Mouse (Mus musculus) megakaryocyte, embryonic 14.5 days (primary cell): ENCODE measurements around the gene Picalm. TPM values are rescaled to one million over a fixed set of nuclear protein-coding genes. Genes with fewer than 3 reads are reported as not detected.
"Not testable (repeated sequence)": the region's sequence is repeated elsewhere in the genome, so short reads cannot be mapped to it uniquely, and the experiment has no call there.

ENCODE experiments used
- H3K27me3 ChIP-seq: replicated peaks from 2 replicates; pipeline ENCODE3; 2012; ENCODE audit warnings: inconsistent platforms
- H3K36me3 ChIP-seq: replicated peaks from 2 replicates; pipeline ENCODE3; 2012; ENCODE audit warnings: low read length, inconsistent platforms, mixed read lengths
- H3K4me1 ChIP-seq: 2 replicates; pipeline ENCODE4 v1.6.1; 2012; ENCODE audit warnings: inconsistent platforms
- H3K4me3 ChIP-seq: replicated peaks from 2 replicates; pipeline ENCODE3; 2012; ENCODE audit warnings: moderate library complexity, mild to moderate bottlenecking, inconsistent platforms
- H3K9me3 ChIP-seq: 2 replicates; pipeline ENCODE4 v1.6.1; 2012; ENCODE audit warnings: inconsistent platforms
- FLI1 ChIP-seq: IDR thresholded peaks from 2 replicates; pipeline ENCODE4 v1.6.1; 2012; ENCODE audit warnings: low read length, inconsistent platforms, mixed read lengths
- GATA1 ChIP-seq: IDR thresholded peaks from 3 replicates; pipeline ENCODE4 v1.6.1; 2012; ENCODE audit warnings: mixed read lengths, low read length, inconsistent platforms, borderline replicate concordance
- polyA plus RNA-seq: library from polyadenylated mRNA; stranded (reverse); fragments of >175 nt; gene quantifications from 2 replicates; pipeline ENCODE4 v1.2.3, GENCODE M21; 2012; ENCODE audit warnings: low replicate concordance; ENCODE audit not compliant: insufficient read depth

Picalm gene
- polyA plus RNA-seq, 1 experiment, result 47.5 TPM

DNA sequence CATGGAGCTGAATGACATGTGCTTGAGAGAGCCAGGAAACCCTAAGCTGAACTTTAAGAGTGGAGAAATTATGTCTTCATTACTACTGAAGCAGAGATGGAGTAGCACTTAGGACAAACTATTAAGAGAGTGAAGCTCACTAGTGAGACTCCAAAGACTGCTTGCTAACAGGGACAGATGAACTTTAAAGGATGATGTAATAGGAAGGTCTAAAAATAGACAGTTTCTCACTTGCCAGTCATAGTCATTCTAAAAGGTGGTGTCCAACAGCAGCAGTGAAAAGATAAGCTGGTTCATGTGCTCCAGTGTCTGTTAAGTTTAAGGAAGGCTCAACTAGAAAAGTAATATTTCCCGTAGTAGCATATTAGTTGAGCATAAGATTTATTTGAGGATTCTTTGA, 16.3 kb downstream of the Picalm start:
- H3K4me3 ChIP-seq, result peak overlapping the region; percentile 86
- H3K4me1 ChIP-seq, result peaks cover 74% of the 10 kb centered on the region
- peaks cover 12% of the 10 kb centered on the region for H3K36me3 ChIP-seq
- no peak for TF ChIP-seq GATA1
- no peak for TF ChIP-seq FLI1
- no peaks in the 10 kb centered on the region for H3K27me3 ChIP-seq
- H3K9me3 ChIP-seq, result no peaks in the 10 kb centered on the region

DNA sequence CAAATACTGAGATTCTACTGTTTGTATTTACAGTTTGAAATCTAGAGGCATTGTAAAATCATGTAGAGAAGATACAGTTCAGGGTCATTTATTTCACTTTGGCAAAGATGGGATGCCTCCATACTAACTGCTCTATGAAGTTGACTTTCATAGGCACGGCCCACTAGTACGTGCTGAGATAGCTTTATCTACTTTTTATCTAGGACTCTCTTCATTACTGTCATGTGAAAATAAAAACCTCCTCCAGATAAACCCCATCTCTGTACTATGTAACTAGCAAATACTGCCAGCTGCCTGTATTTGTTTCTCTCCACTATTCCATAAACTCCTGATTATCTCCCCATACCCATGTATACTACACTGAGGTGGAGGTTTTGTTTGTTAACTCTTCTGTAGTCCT, 18.0 kb downstream of the Picalm start:
- H3K4me1 ChIP-seq, result peaks cover 69% of the 10 kb centered on the region
- no peak for TF ChIP-seq GATA1
- no peak for TF ChIP-seq FLI1
- no peak overlapping the region for H3K4me3 ChIP-seq
- peaks cover 20% of the 10 kb centered on the region for H3K36me3 ChIP-seq
- no peaks in the 10 kb centered on the region for H3K27me3 ChIP-seq
- H3K9me3 ChIP-seq, result no peaks in the 10 kb centered on the region

- Histone ChIP-seq H3K4me1 (peaks cover 65% of the 10 kb centered on the region), H3K9me3 (no peaks in the 10 kb centered on the region), H3K36me3 (peaks cover 24% of the 10 kb centered on the region), H3K4me3 (no peak overlapping the region), H3K27me3 (no peaks in the 10 kb centered on the region)
- TF ChIP-seq GATA1 (no peak), FLI1 (no peak)
Observed at GRCm38 (mm10) chr7:90148516-90148915, 18.5 kb downstream of the Picalm start.

- Histone ChIP-seq H3K4me3 (no peak overlapping the region), H3K4me1 (peaks cover 48% of the 10 kb centered on the region), H3K27me3 (no peaks in the 10 kb centered on the region), H3K36me3 (peaks cover 27% of the 10 kb centered on the region), H3K9me3 (no peaks in the 10 kb centered on the region)
- TF ChIP-seq GATA1 (no peak), FLI1 (no peak)
Observed at GRCm38 (mm10) chr7:90150311-90150710, 20.3 kb downstream of the Picalm start.

DNA sequence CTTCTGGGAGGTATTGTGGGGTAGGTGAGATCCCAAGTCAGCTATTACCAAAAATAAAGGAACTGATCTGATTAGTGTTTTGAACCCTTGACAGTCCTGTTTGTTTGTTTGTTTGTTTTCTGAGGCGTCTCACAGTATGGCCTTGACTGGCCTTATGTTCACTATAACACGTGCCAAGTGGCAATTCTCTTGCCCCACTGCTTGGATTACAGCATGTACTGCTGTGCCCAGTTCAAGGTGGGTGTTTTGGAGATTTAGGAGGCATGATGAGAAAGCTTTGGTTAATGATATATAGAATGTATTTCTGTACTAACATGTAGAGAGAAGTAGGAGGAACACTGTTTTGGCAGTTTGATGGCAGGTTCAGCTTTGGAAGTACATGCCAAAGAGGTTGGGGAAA, 28.0 kb downstream of the Picalm start:
- Histone ChIP-seq H3K4me3 (no peak overlapping the region), H3K27me3 (no peaks in the 10 kb centered on the region), H3K9me3 (no peaks in the 10 kb centered on the region), H3K4me1 (peaks cover 32% of the 10 kb centered on the region), H3K36me3 (peaks cover 56% of the 10 kb centered on the region)
- no peak for TF ChIP-seq GATA1
- TF ChIP-seq FLI1, result no peak

DNA sequence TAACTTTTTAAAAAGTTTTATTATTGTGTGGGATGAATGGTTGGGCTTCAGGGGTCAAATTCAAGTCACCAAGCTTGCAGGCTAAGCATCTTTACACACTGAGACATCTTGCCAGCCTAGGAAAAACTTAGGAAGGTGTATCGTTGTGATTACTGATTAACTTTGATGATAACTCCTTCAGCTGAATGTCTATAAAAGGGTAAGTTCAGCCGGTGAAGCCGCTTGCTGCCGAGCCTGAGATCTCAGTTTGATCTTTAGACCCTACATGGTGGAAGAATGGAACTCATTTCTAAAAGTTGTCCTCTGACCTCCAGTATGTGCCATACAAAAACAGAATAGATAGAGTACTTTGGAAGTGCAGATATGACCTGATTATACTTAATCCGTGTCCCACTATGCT, 30.6 kb downstream of the Picalm start:
- no peak overlapping the region for H3K4me3 ChIP-seq
- H3K4me1 ChIP-seq, result peaks cover 53% of the 10 kb centered on the region
- TF ChIP-seq GATA1 (no peak), FLI1 (no peak)
- peaks cover 61% of the 10 kb centered on the region for H3K36me3 ChIP-seq
- no peaks in the 10 kb centered on the region for H3K27me3 ChIP-seq
- H3K9me3 ChIP-seq, result no peaks in the 10 kb centered on the region

- no peak overlapping the region for H3K4me3 ChIP-seq
- peaks cover 79% of the 10 kb centered on the region for H3K36me3 ChIP-seq
- H3K27me3 ChIP-seq, result no peaks in the 10 kb centered on the region
- TF ChIP-seq FLI1 (no peak), GATA1 (no peak)
- H3K4me1 ChIP-seq, result peaks cover 49% of the 10 kb centered on the region
- no peaks in the 10 kb centered on the region for H3K9me3 ChIP-seq
Observed at GRCm38 (mm10) chr7:90164276-90164675, 34.3 kb downstream of the Picalm start.

GRCm38 (mm10) chr7:90165970-90166369, 36.0 kb downstream of the Picalm start:
- TF ChIP-seq FLI1 (no peak), GATA1 (no peak)
- no peak overlapping the region for H3K4me3 ChIP-seq
- peaks cover 79% of the 10 kb centered on the region for H3K36me3 ChIP-seq
- no peaks in the 10 kb centered on the region for H3K27me3 ChIP-seq
- peaks cover 41% of the 10 kb centered on the region for H3K4me1 ChIP-seq
- H3K9me3 ChIP-seq, result no peaks in the 10 kb centered on the region

DNA sequence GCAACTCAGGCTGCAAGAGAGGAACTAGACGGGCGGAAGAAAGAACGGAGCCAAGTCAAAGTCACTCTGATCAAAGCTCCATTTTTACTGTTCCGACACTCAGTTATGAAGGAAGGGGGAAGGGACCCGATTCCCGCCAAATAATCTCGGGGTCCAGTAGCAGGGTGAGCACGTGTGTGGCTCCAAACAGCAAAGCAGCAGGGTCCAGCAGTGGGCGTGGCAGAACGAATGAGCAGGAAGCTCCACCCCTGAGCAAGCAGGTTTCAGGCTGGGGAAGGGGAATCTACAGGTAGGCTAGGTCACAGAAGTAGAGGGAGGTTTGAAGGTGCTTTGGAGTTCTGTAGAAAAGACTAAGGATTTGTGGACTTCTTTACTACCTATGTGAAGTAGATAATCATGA, 37.8 kb downstream of the Picalm start:
- not testable (repeated sequence) for H3K27me3 ChIP-seq, H3K9me3 ChIP-seq, H3K4me3 ChIP-seq
- peaks cover 78% of the 10 kb centered on the region for H3K36me3 ChIP-seq
- peaks cover 41% of the 10 kb centered on the region for H3K4me1 ChIP-seq

GRCm38 (mm10) chr7:90173778-90174177, 43.8 kb downstream of the Picalm start:
- TF ChIP-seq GATA1 (no peak), FLI1 (no peak)
- no peaks in the 10 kb centered on the region for H3K27me3 ChIP-seq
- no peaks in the 10 kb centered on the region; the same call in 1 of the 2 replicates for H3K4me1 ChIP-seq
- H3K4me3 ChIP-seq, result no peak overlapping the region
- H3K9me3 ChIP-seq, result no peaks in the 10 kb centered on the region
- H3K36me3 ChIP-seq, result peaks cover 92% of the 10 kb centered on the region

DNA sequence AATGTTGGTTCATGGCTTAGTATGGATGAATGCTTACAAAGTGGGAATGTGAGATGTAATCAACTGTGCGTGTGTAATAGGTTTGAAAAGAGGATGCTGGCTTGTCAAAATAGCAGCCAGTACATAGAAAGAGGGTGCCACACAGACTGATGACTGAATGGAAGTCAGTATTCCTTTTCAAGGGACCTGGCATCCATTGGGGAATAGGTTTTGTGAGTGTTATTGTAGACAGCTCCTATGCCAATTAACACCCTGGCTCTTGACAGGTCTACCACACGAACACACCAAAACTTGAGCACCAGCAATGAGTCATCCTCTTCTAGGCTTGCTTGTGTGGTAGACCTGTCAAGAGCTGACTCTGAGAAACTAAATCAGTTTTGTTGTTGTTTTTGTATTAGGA, 45.6 kb downstream of the Picalm start:
- Histone ChIP-seq H3K4me3 (no peak overlapping the region), H3K9me3 (no peaks in the 10 kb centered on the region), H3K36me3 (peaks cover 90% of the 10 kb centered on the region), H3K27me3 (no peaks in the 10 kb centered on the region), H3K4me1 (peaks cover 11% of the 10 kb centered on the region; the same call in 1 of the 2 replicates)
- TF ChIP-seq FLI1 (no peak), GATA1 (no peak)

GRCm38 (mm10) chr7:90180635-90181034, 50.6 kb downstream of the Picalm start:
- Histone ChIP-seq H3K4me1 (peaks cover 14% of the 10 kb centered on the region; the same call in 1 of the 2 replicates), H3K9me3 (no peaks in the 10 kb centered on the region), H3K4me3 (no peak overlapping the region), H3K27me3 (no peaks in the 10 kb centered on the region), H3K36me3 (peaks cover 90% of the 10 kb centered on the region)
- no peak for TF ChIP-seq FLI1
- no peak for TF ChIP-seq GATA1
